Mouse (Mus musculus) myocyte (in vitro differentiated cells): ENCODE measurements around the gene Xylb.

Source experiments
- CEBPB ChIP-seq: IDR thresholded peaks from 2 replicates; pipeline ENCODE4 v1.6.1; 2011; ENCODE audit warnings: mild to moderate bottlenecking, moderate library complexity; ENCODE audit not compliant: poor library complexity, insufficient read depth, severe bottlenecking
- E2F4 ChIP-seq: IDR thresholded peaks from one replicate; pipeline ENCODE4 v1.6.1; 2011; ENCODE audit warnings: mild to moderate bottlenecking, control low read depth, moderate library complexity; ENCODE audit not compliant: insufficient read depth
- MAX ChIP-seq: IDR thresholded peaks from one replicate; pipeline ENCODE4 v1.6.1; 2011; ENCODE audit warnings: low read depth, mild to moderate bottlenecking, control low read depth
- MYOD1 ChIP-seq, 3 experiments: IDR thresholded peaks; one replicate each; pipeline ENCODE4 v1.6.1; 2011; ENCODE audit warnings: control low read depth in 2 of 3, low read depth in 2 of 3, mild to moderate bottlenecking in 2 of 3, moderate library complexity in 1 of 3; ENCODE audit not compliant: insufficient read length in 2 of 3, control insufficient read depth in 1 of 3
- MYOG ChIP-seq, 3 experiments: IDR thresholded peaks; one replicate each; pipeline ENCODE4 v1.6.1; 2011; ENCODE audit warnings: control low read depth in 2 of 3, low read depth in 2 of 3, mild to moderate bottlenecking in 2 of 3; ENCODE audit not compliant: insufficient read length in 2 of 3, control insufficient read depth in 1 of 3, insufficient read depth in 1 of 3
- POLR2A ChIP-seq: IDR thresholded peaks from one replicate; pipeline ENCODE4 v1.6.1; 2011; ENCODE audit warnings: low read depth, mild to moderate bottlenecking, control low read depth, moderate library complexity; ENCODE audit not compliant: insufficient read length
- POLR2AphosphoS2 ChIP-seq: IDR thresholded peaks from one replicate; pipeline ENCODE4 v1.6.1; 2011; ENCODE audit warnings: low read depth, control low read depth; ENCODE audit not compliant: insufficient read length
- SRF ChIP-seq: IDR thresholded peaks from one replicate; pipeline ENCODE4 v1.6.1; 2011; ENCODE audit warnings: low read depth; ENCODE audit not compliant: control insufficient read depth, insufficient read length
- TCF12 ChIP-seq: IDR thresholded peaks from one replicate; pipeline ENCODE4 v1.6.1; 2011; ENCODE audit warnings: mild to moderate bottlenecking, control low read depth; ENCODE audit not compliant: poor library complexity, insufficient read depth, severe bottlenecking
- USF1 ChIP-seq: IDR thresholded peaks from one replicate; pipeline ENCODE4 v1.6.1; 2011; ENCODE audit warnings: low read depth, mild to moderate bottlenecking, control low read depth, moderate library complexity

- TF ChIP-seq MAX: no peak
- no peak for TF ChIP-seq SRF
- no peak for TF ChIP-seq POLR2AphosphoS2
- TF ChIP-seq POLR2A: no peak
- no peak for TF ChIP-seq CEBPB
- TF ChIP-seq MYOG (IDR thresholded peaks at IDR 0.05; ENCODE audit: control insufficient read depth in 1 of 3, insufficient read depth in 1 of 3, insufficient read length in 2 of 3, low read depth in 2 of 3): no peak
- no peak for TF ChIP-seq MYOD1 (IDR thresholded peaks at IDR 0.05; ENCODE audit: control insufficient read depth in 1 of 3, insufficient read length in 2 of 3, low read depth in 2 of 3)
- no peak for TF ChIP-seq TCF12
- TF ChIP-seq USF1: no peak
- TF ChIP-seq E2F4: no peak
Measured at GRCm38 (mm10) chr9:119371251-119371650, 14.1 kb downstream of the Xylb start.
